Mouse (Mus musculus) cerebellum, adult 2 months (tissue): ENCODE measurements around the gene Emilin2. TPM values are rescaled to one million over a fixed set of nuclear protein-coding genes. Genes with fewer than 3 reads are reported as not detected.

ENCODE experiments used
- DNase-seq, 2 experiments: peaks; one replicate each; pipeline ENCODE4 v3.0.0; 2021
- H3K27ac ChIP-seq: fragments of 200-500 bp; 2 replicates; pipeline ENCODE4 v1.5.1; 2012; ENCODE audit warnings: low read length, control low read depth, inconsistent platforms; ENCODE audit not compliant: insufficient read depth
- H3K27me3 ChIP-seq: fragments of 200-500 bp; 2 replicates; pipeline ENCODE4 v1.6.1; 2012; ENCODE audit warnings: inconsistent platforms, mild to moderate bottlenecking, low read length, moderate library complexity; ENCODE audit not compliant: control insufficient read depth, insufficient read depth
- H3K4me1 ChIP-seq: fragments of 200-500 bp; 2 replicates; pipeline ENCODE4 v1.6.1; 2011; ENCODE audit warnings: low read length; ENCODE audit not compliant: control insufficient read depth, insufficient read depth
- H3K4me3 ChIP-seq: fragments of 200-500 bp; replicated peaks from 2 replicates; pipeline ENCODE3; 2011; ENCODE audit warnings: mild to moderate bottlenecking, low read depth, low read length, control low read depth; ENCODE audit not compliant: insufficient read depth
- CTCF ChIP-seq: fragments of 200-500 bp; IDR thresholded peaks from 2 replicates; pipeline ENCODE4 v1.5.1; 2011; ENCODE audit warnings: low read depth, mild to moderate bottlenecking, control low read depth, low read length, moderate library complexity, borderline replicate concordance; ENCODE audit not compliant: insufficient read depth
- POLR2A ChIP-seq: fragments of 200-500 bp; IDR thresholded peaks from 2 replicates; pipeline ENCODE4 v1.6.1; 2011; ENCODE audit warnings: low read length, control low read depth, borderline replicate concordance; ENCODE audit not compliant: insufficient read depth
- WGBS: fragments of 180-500 bp; shearing (Covaris S2); methylation state at CpG from one replicate; pipeline ENCODE4 v1.1.7; 2018; 5-methylcytosine and 5-hydroxymethylcytosine counted together
- polyA plus RNA-seq: library from polyadenylated mRNA; depleted of rRNA; stranded (reverse); fragments of >200 nt; gene quantifications from 2 replicates; pipeline ENCODE4 v1.2.3, GENCODE M21; 2012

Gene Emilin2
- polyA plus RNA-seq, 1 experiment = 4.5 TPM

GRCm38 (mm10) chr17:71273901-71274300, 37.9 kb downstream of the Emilin2 start:
- TF ChIP-seq CTCF = no peak
- no peak for TF ChIP-seq POLR2A
- no peak overlapping the region for H3K4me3 ChIP-seq
- 93% methylated on average over 12 of the region's 12 CpGs for WGBS

GRCm38 (mm10) chr17:71268599-71268998, 43.2 kb downstream of the Emilin2 start:
- Histone ChIP-seq H3K27me3 (no peaks in the 10 kb centered on the region), H3K4me1 (no peaks in the 10 kb centered on the region), H3K27ac (no peak overlapping the region), H3K4me3 (no peak overlapping the region)
- no peak for DNase-seq
- WGBS = 86% methylated on average over 3 of the region's 3 CpGs
- TF ChIP-seq POLR2A (no peak), CTCF (no peak)

More at GRCm38 (mm10) chr17:71273901-71274300, 37.9 kb downstream of the Emilin2 start:
- no peak for DNase-seq
- Histone ChIP-seq H3K27ac (no peak overlapping the region), H3K4me1 (no peaks in the 10 kb centered on the region), H3K27me3 (no peaks in the 10 kb centered on the region)

GRCm38 (mm10) chr17:71268152-71268551, 43.6 kb downstream of the Emilin2 start:
- Histone ChIP-seq H3K4me3 (no peak overlapping the region), H3K27ac (no peak overlapping the region), H3K4me1 (no peaks in the 10 kb centered on the region), H3K27me3 (no peaks in the 10 kb centered on the region)
- 60% methylated on average over 10 of the region's 10 CpGs for WGBS
- TF ChIP-seq POLR2A (no peak), CTCF (no peak)
- DNase-seq = no peak

- H3K4me1 ChIP-seq = no peaks in the 10 kb centered on the region
- no peaks in the 10 kb centered on the region for H3K27me3 ChIP-seq
- no peak overlapping the region for H3K4me3 ChIP-seq
- WGBS = 84% methylated on average over 8 of the region's 8 CpGs
- no peak for DNase-seq
- no peak overlapping the region for H3K27ac ChIP-seq
- TF ChIP-seq CTCF (no peak), POLR2A (no peak)
Measured at GRCm38 (mm10) chr17:71267374-71267773, 44.4 kb downstream of the Emilin2 start.

GRCm38 (mm10) chr17:71265336-71266051, 46.3 kb downstream of the Emilin2 start:
- no peak for DNase-seq
- H3K27ac ChIP-seq = no peak overlapping the region

GRCm38 (mm10) chr17:71264739-71265138, 47.0 kb downstream of the Emilin2 start:
- DNase-seq = no peak
- TF ChIP-seq POLR2A = no peak
- WGBS = 73% methylated on average over 4 of the region's 4 CpGs
- Histone ChIP-seq H3K27me3 (no peaks in the 10 kb centered on the region), H3K4me1 (no peaks in the 10 kb centered on the region), H3K27ac (no peak overlapping the region), H3K4me3 (no peak overlapping the region)

More at GRCm38 (mm10) chr17:71265336-71266051, 46.3 kb downstream of the Emilin2 start:
- no peak for TF ChIP-seq CTCF
- Histone ChIP-seq H3K27me3 (no peaks in the 10 kb centered on the region), H3K4me1 (no peaks in the 10 kb centered on the region), H3K4me3 (no peak overlapping the region)
- WGBS = 70% methylated on average over 5 of the region's 5 CpGs

- WGBS = 65% methylated on average over 6 of the region's 6 CpGs
- Histone ChIP-seq H3K27ac (no peak overlapping the region), H3K4me3 (no peak overlapping the region), H3K4me1 (no peaks in the 10 kb centered on the region), H3K27me3 (no peaks in the 10 kb centered on the region)
- TF ChIP-seq CTCF (no peak), POLR2A (no peak)
- DNase-seq = no peak
Measured at GRCm38 (mm10) chr17:71263136-71263535, 48.6 kb downstream of the Emilin2 start.

- TF ChIP-seq CTCF (no peak), POLR2A (no peak)
- no peak overlapping the region for H3K4me3 ChIP-seq
- H3K27me3 ChIP-seq = no peaks in the 10 kb centered on the region
- no peak for DNase-seq
- 43% methylated on average over 3 of the region's 3 CpGs for WGBS
- no peak overlapping the region for H3K27ac ChIP-seq
- no peaks in the 10 kb centered on the region for H3K4me1 ChIP-seq
Measured at GRCm38 (mm10) chr17:71260658-71261057, 51.1 kb downstream of the Emilin2 start.
